Mouse (Mus musculus) lung, adult 10 weeks (tissue): ENCODE measurements around the gene Zfp706. TPM values are rescaled to one million over a fixed set of nuclear protein-coding genes. Genes with fewer than 3 reads are reported as not detected.

Experiments used
- polyA plus RNA-seq: library from polyadenylated mRNA; stranded (reverse); fragments of 350-450 nt; fragmentation: Illumina TruSeq; extraction: RNeasy Lipid Tissue Mini Kit (QIAGEN cat#74804); gene quantifications from one replicate; pipeline ENCODE4 v1.2.3, GENCODE M21; 2014; ENCODE audit warnings: low read depth, low replicate concordance; ENCODE audit not compliant: insufficient read depth

The Zfp706 gene
- 112 TPM for polyA plus RNA-seq

GRCm38 (mm10) chr15:37007233-37007958, at the start of gene Zfp706:
TSS of gene Zfp706 (minus strand) at chr15:37007773.

